Mouse (Mus musculus): ENCODE results near the gene Rassf3.

Rassf3 gene

GRCm38 (mm10) chr10:121367271-121367670 is 108.9 kb downstream of the Rassf3 start:
- DNase-seq (ENCODE audit: low spot score in 2 of 2) = no peak

GRCm38 (mm10) chr10:121365781-121366272 is 110.3 kb downstream of the Rassf3 start:
- peak; percentile 35 to 45 for DNase-seq (ENCODE audit: low spot score in 2 of 2)

GRCm38 (mm10) chr10:121364801-121365564 is 111.2 kb downstream of the Rassf3 start, which contains the start of gene Gns:
Gns (plus strand) TSS chr10:121365090.
- DNase-seq (ENCODE audit: low spot score in 2 of 2) = peak; percentile 69 to 78

GRCm38 (mm10) chr10:121364306-121364705 is 111.8 kb downstream of the Rassf3 start:
- no peak for DNase-seq (ENCODE audit: low spot score in 2 of 2)

- no peak for DNase-seq (ENCODE audit: low spot score in 2 of 2)
Measured at GRCm38 (mm10) chr10:121363201-121363600, 112.9 kb downstream of the Rassf3 start.

GRCm38 (mm10) chr10:121360358-121360757 is 115.8 kb downstream of the Rassf3 start:
- DNase-seq (ENCODE audit: low spot score in 2 of 2) = no peak
